Mouse (Mus musculus) kidney, adult 9 months (tissue): ENCODE measurements at regions not wholly inside any gene's neighbourhood (a gene's known extent, or its start where the extent isn't known, plus 50 kb on each side); places are given as distances from the start of the nearest gene placed in this dataset.

Experiments
- DNase-seq: peaks from one replicate; pipeline ENCODE4 v3.0.0; 2022

- DNase-seq = no peak
Observed at GRCm38 (mm10) chr8:44155705-44156321, 446.0 kb upstream of the Adam34 start.

- no peak for DNase-seq
Observed at GRCm38 (mm10) chr8:44165115-44165514, 455.3 kb upstream of the Adam34 start.

GRCm38 (mm10) chr8:44177016-44177415, 467.2 kb upstream of the Adam34 start:
- DNase-seq = no peak

DNA sequence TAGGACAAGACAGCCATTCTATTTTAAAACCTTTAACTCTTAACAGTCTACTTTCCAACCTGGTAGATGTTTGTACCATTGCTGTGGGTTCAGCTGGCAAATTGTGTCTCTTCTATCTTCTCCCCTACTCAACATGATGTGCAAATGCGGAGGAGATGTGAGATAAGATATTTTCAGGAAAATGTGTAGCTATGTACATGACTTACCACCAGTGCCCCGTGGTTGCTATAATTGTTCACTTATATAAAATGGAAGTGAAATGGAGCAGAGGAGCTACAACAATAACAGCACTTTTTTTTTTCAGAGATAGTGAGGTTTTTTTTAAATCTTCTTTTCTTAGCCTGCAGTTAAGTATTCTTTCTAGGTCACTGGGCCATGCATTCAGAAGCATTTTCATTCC, 492.4 kb upstream of the Adam34 start:
- DNase-seq = no peak

DNA sequence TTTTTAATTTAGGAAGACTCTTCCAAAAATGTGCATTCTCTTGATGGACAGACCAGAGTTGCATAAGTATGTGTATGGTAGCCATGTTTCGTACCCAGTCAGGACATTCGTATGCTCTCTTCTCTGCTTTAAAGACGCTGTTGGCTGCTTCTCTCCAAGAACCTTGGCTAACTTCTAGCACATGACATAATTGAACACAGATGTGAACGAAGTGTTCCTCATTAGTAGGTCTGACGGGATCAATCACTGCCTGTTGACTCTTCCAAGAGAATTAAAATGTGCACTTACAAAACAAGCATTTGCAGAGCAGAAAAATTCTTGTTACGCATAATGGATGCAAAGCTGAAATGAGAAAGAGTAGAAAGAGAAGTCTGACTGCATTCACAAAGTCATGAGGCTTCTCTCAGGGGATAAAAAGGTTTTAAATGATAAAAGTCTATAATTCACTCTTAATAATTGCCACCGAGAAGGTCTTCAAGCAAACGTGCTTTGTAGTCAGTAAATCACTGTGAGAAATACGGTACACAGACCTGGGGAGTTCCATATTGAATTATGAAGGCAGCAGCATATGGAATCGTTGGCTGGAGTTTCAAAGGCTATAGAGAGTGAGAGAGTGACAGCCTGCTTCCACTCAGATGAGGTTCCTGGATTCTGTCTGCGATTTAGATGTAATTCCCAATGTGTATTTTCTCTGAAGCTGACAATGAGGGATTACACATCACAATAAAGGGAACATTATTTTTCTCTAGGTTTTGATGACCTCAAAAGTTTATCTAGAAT, 496.7 kb upstream of the Adam34 start:
- DNase-seq = no peak

GRCm38 (mm10) chr8:44222346-44222745, 512.5 kb upstream of the Adam34 start:
- DNase-seq = no peak

- DNase-seq = no peak
Observed at GRCm38 (mm10) chr8:44252393-44252792, 542.5 kb upstream of the Adam34 start.

DNA sequence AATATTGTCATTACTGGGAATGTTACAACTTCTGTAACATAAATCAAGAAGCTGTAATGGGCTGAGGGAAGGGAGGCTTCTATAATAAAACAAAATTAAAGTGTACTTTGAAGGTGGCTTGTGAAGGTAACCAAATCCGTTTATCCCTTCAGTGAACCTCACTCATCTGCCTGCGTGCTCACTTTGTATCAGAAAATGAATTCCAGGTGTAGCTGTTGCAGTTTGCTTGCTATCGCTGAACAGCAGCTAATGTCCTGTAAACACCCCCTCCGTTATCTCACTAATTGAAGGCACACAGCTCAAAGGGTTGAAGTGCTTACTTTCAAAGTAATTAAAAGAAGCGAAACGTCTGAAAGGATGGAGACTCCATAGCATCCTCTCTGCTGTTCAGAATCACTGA, 547.2 kb upstream of the Adam34 start:
- no peak for DNase-seq

DNA sequence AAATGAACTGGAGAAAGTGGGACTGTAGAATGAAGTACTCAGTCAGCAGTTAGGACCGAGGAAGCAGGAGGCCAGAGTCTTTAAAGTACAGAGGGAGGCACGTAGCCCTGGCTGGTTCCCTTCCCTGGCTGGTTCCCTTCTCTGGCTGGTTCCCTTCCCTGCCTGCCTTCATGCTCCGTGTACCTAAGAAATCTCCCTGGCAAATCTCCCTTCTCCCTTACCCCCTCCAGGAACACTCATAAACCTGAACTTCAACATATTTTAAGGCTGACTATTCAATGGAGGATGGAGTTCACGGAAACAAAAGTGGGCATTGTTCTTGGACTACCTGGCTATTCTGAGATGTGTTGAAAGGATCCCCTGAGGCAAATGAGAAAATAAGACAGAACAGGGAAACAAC, 551.2 kb upstream of the Adam34 start:
- DNase-seq = no peak

DNA sequence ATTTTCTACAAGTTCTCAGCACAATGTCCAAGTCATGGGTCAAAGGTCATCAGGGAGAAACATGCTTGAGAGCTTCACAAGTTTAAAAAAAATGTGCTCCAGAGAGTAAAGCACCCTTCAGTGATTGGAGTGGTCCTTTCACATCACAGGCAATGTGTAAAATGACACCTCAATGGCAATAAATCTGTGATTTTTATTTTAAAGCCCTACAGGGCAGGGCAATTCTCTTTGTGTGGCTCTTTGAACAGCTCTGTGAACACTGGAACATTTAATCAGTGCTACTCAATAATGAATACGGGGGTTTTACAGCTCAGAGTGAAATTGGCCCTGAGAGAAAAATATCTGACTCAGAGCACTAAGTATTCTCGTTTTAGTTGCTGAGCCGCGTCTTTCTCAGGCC, 563.5 kb upstream of the Adam34 start:
- DNase-seq = no peak

GRCm38 (mm10) chr8:44318216-44318615, 608.4 kb upstream of the Adam34 start:
- no peak for DNase-seq

GRCm38 (mm10) chr8:44334323-44334993, 600.8 kb upstream of the Fat1 start:
- DNase-seq = no peak

- no peak for DNase-seq
Observed at GRCm38 (mm10) chr8:44343401-44343800, 591.8 kb upstream of the Fat1 start.

DNA sequence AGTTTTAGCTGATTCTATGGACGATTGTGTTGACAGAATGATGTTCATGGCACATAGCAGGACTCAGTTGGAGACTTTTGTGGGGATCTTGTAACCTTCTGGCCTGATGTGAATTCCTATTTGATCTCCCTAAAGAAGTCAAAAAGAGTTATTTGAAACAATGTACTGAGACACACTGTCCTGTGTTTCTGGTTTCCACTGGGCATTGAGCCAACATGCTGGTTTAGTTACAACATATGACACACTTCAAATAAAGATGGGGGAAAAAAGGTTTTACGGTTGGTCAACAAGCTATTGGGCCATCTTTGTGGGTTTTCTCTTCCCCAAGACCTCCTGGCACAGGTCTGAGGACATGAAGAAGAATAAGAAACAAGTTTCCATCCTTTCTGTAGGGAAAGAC, 591.3 kb upstream of the Fat1 start:
- no peak for DNase-seq

GRCm38 (mm10) chr8:44347412-44347811, 587.8 kb upstream of the Fat1 start:
- DNase-seq = peak; percentile 2

DNA sequence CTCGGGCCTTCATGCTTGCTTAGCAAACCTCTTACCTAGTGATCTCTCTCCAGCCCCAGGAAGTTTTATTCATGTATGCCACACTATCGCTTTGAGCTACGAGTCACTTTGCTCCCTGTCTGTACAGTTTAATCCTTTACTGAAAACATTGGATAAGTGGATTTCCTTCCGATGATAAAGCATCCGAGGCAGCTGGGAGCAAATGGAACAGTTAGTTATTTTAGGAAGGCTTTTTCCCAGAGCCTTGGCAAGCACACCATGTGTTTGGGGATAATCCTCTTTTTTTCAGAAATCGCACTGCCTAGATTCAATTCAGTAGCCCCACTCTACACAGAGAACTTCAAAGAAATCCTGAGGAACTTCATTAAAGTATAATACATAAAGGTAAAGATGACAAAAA, 561.3 kb upstream of the Fat1 start:
- no peak for DNase-seq

DNA sequence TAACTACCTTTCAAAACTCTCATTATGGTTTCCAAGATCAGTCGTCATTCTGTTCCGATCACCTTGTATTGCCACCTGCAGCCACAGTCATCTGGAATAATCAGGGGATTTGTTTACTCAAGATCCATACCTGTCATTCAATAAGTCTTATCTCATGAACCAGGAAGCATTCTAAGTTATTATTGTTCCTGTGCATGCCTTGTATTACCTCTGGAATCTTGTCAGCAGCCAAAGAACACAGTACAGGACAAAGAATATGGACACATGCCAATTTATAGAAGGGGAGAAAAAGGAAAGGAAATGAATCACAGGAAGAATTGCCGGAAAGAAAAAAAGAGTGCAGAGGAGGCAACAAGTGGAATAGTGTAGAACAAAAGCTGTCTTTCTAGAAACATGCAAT, 557.5 kb upstream of the Fat1 start:
- DNase-seq = no peak

DNA sequence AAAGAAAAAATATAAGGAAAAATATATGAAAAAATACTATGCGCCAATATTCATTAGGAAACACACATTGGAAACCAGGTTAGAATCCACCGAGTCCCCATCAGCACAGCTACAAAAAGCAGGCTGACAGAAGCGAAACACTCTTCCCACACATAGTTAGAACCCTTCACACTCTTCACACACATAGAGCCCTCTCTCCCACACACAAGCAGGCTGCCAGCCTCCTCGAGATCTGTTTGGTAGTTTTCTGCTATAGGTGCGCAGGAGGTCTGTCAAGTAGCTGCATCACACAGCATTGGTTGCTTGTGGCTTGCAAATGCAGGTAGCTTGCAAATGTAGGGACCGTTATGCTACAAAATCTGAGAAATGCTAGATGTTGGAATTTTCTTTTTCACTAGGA, 526.8 kb upstream of the Fat1 start:
- no peak for DNase-seq

DNA sequence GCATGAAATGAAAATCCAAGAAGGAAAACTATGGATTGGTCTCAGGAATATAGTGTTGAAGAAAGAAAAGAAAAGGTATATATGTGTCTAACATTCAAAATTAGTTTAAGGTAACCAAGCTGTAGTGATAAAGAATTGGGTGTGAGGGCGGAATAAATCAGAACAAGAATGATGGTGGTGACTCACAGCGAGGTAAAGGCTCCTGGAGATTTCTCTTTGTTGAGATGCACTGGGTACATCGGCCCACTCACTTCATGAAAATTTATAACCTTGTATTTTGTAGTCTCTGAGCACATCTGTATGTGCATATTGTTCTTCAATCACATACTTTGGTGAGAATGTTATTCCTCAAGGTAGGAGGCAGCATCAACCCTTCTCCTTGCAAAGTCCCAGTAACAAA, 525.0 kb upstream of the Fat1 start:
- no peak for DNase-seq

DNA sequence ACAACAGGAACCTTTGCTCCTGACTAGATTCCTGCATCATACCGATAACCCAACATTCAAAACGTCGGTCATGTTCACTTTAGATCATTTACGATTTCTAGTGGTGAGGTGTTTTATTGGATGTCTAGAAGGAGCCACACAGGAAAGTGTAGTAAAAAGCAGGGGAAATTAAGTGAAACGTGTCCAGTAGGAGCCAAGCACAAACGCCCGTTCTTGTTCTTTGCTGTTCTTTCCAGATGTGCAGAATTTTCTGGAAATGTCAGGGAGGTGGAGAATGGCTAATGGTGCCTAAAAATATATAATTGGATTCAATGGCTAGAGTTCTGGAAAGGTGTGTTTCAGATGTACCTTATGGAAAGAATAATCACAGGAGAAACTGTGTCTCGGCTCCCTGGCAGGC, 517.2 kb upstream of the Fat1 start:
- DNase-seq = no peak

DNA sequence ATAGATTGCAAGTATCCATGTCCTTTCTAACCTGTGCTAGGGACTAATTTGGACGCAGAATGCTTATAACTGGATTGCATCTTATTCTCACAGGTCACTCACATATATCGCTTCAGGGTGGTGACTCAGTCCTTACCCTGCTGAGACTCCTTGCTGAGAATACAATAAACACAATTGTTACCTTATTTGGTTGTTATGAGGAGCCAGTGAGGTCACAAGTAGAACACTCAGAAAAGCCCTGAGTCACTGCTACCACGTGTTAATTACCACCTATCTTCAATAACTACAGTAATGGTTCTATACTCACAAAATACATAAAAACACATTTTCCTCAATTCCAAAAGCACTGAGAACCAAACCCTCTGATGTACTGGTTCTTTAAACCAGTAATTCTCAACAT, 479.8 kb upstream of the Fat1 start:
- no peak for DNase-seq

GRCm38 (mm10) chr8:44456336-44456735, 478.9 kb upstream of the Fat1 start:
- DNase-seq = peak; percentile 2

- no peak for DNase-seq
Observed at GRCm38 (mm10) chr8:44466409-44467078, 468.7 kb upstream of the Fat1 start.

GRCm38 (mm10) chr8:44512876-44513275, 422.4 kb upstream of the Fat1 start:
- DNase-seq = no peak
